ENCODE assay signal across 11 mouse cellular contexts in genomic region chr13:53548396-53548795, GRCm38 (mm10).
DNase-seq lines count a peak whose midpoint lies in the region; ATAC-seq lines count a peak whose summit lies in the region.
"Had no signal": no experiment of that assay in that cellular context is flagged by ENCODE, and none has a peak within 500 bp of the region (broad histone marks: within the 10 kb centered on the region; RNA-seq: fewer than 3 reads in every experiment).

No protein-coding gene starts in this region.

- H3K36me3 ChIP-seq in limb, embryonic 10.5 days = no peaks in the 10 kb centered on the region

- ATAC-seq in inflammation-experienced regulatory T-cells, adult 6 months = no peak
- ATAC-seq in activated CD4-positive, CD25-positive, alpha-beta regulatory T cell, adult 4 months = no peak

- peaks cover 41% of the 10 kb centered on the region for H3K4me1 ChIP-seq in limb, embryonic 10.5 days

- no peaks in the 10 kb centered on the region for H3K9me3 ChIP-seq in limb, embryonic 10.5 days (replicated peaks)

- 0 out of 2 replicates have a peak overlapping the region, but pooled peaks have one; percentile 8 for H3K27ac ChIP-seq in limb, embryonic 10.5 days
- H3K27ac ChIP-seq: hindbrain, embryonic 14.5 days; macrophage had no signal

- intact Hi-C loops in heart, postnatal 25 days (cut with DNase I) = no loop called here

- peaks cover 27% of the 10 kb centered on the region for H3K27me3 ChIP-seq in limb, embryonic 10.5 days (ENCODE audit: low read depth, poor library complexity, severe bottlenecking)

- H3K4me3 ChIP-seq in limb, embryonic 10.5 days = no peak overlapping the region

- DNase-seq in ovary, adult 18-20 months (ENCODE audit: low spot score) = peak; percentile 61
- DNase-seq in ovary, postnatal 10 days (ENCODE audit: low spot score) = no peak
- DNase-seq in heart, postnatal 25 days (ENCODE audit: low spot score) = peak; percentile 1
- peak; percentile 54 for DNase-seq in limb, embryonic 10.5 days (ENCODE audit: low spot score)
- no peak for DNase-seq in cerebellum, postnatal 36 days
- DNase-seq: cerebellum, adult 11 months; right cerebral cortex, postnatal 25 days had no signal

- 52% methylated on average over 11 of the region's 11 CpGs for WGBS in limb, embryonic 10.5 days

Comparison
In these comparisons a context has a peak if more than half of its experiments do, and no peak if none do; other contexts are left out.
1. DNase-seq: peak in ovary, adult 18-20 months (single experiment), heart, postnatal 25 days (single experiment) and limb, embryonic 10.5 days (single experiment); none in ovary, postnatal 10 days (single experiment) and cerebellum, postnatal 36 days (0 of 2).